Mouse (Mus musculus) small intestine, adult 2 months (tissue): Measurements from ENCODE around the gene Rbm46.

ENCODE experiments used
- CTCF ChIP-seq: fragments of 200-500 bp; IDR thresholded peaks from 2 replicates; pipeline ENCODE4 v1.5.1; 2012; ENCODE audit warnings: low read depth, mild to moderate bottlenecking, control low read depth, inconsistent platforms, low read length, moderate library complexity, mixed read lengths; ENCODE audit not compliant: insufficient replicate concordance, insufficient read length; ENCODE audit errors: extremely low read depth
- POLR2A ChIP-seq: fragments of 200-500 bp; IDR thresholded peaks from 2 replicates; pipeline ENCODE4 v1.6.1; 2012; ENCODE audit warnings: low read depth, mild to moderate bottlenecking, control low read depth, inconsistent platforms, low read length, moderate library complexity

DNA sequence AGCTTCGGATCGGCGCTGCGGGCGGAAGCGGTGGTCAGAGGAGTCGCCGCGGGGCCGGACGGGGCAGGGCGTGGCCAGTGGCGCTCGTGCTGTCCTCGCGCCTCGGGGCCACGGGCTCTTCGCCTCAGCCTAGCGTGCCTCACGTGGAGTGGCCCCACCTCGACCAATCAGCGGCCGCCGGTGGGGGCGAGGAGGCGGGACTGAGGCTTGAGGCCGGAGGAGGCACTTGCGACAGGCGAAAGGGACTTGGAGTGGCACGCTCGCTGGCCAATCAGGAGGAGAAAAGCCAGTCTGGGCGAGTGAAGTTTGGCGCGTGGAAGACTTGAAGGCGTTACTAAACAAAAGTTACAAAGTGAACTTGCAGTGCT, at the start of gene Rbm46:
- TF ChIP-seq POLR2A (no peak), CTCF (no peak)
